11 mouse cellular contexts compared by ENCODE assay signal in the genomic region with DNA sequence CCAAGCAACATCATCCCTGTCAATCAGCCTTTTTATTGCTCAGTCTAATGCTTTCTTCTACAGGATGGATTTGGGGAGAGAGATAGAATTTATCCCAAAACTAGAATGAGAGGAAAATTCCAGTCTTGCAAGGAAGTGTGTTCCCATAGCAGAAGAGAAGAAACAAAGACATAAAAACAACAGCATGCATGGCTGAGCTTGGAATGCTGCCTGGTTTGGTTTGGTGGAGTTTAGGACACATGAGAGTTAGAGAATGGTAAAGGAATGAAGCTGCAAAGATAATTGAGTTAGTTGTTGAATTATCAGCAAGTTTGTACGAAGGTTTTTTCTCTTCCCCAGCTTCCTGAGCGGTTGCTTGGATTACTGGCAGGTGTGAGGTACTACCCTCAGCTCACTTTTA.
"Had no signal": no experiment of that assay in that cellular context is flagged by ENCODE, and none has a peak within 500 bp of the region (broad histone marks: within the 10 kb centered on the region; RNA-seq: fewer than 3 reads in every experiment).

No protein-coding gene starts in this region.

- ATAC-seq: midbrain, embryonic 13.5 days had no signal

- H3K4me2 ChIP-seq: limb, embryonic 13.5 days; midbrain, embryonic 13.5 days; neural tube, embryonic 12.5 days had no signal

- H3K27me3 ChIP-seq: limb, embryonic 13.5 days; midbrain, embryonic 13.5 days; neural tube, embryonic 12.5 days had no signal

- DNase-seq: lung, adult 18-20 months; lung, postnatal 36 days; right cerebral cortex, postnatal 4 days; spleen, adult 18-20 months; thymus, adult 18-20 months; thymus, postnatal 14 days had no signal

- H3K4me1 ChIP-seq: midbrain, embryonic 13.5 days; neural tube, embryonic 12.5 days had no signal

- H3K9me3 ChIP-seq: limb, embryonic 13.5 days; midbrain, embryonic 13.5 days; neural tube, embryonic 12.5 days had no signal

- H3K4me3 ChIP-seq: layer of hippocampus, adult 2 months; limb, embryonic 13.5 days; midbrain, embryonic 13.5 days; neural tube, embryonic 12.5 days had no signal

- H3K36me3 ChIP-seq: limb, embryonic 13.5 days; midbrain, embryonic 13.5 days; neural tube, embryonic 12.5 days had no signal

- H3K27ac ChIP-seq: layer of hippocampus, adult 2 months; limb, embryonic 13.5 days; liver, embryonic 14.5 days; midbrain, embryonic 13.5 days; neural tube, embryonic 12.5 days had no signal

- H3K9ac ChIP-seq: limb, embryonic 13.5 days; liver, embryonic 14.5 days; midbrain, embryonic 13.5 days; neural tube, embryonic 12.5 days had no signal
